Mouse (Mus musculus) layer of hippocampus, adult 18-20 months (tissue): ENCODE measurements around the gene Wscd2. TPM values are rescaled to one million over a fixed set of nuclear protein-coding genes. Genes with fewer than 3 reads are reported as not detected.
A peak's percentile ranks its signal among the peaks of the same experiment; 100 is the strongest.
"Not testable (repeated sequence)": the region's sequence is repeated elsewhere in the genome, so short reads cannot be mapped to it uniquely, and the experiment has no call there.

Source experiments
- DNase-seq, 2 experiments: peaks; one replicate each; pipeline ENCODE4 v3.0.0; 2022; ENCODE audit warnings: low spot score in 2 of 2
- total RNA-seq, 2 experiments: library from RNA; stranded (reverse); gene quantifications; 2 replicates each; pipeline ENCODE4 v1.2.3; 2021

Wscd2 gene
- total RNA-seq, 2 experiments from 2014 or later, result 81.3 to 83.7 TPM

DNA sequence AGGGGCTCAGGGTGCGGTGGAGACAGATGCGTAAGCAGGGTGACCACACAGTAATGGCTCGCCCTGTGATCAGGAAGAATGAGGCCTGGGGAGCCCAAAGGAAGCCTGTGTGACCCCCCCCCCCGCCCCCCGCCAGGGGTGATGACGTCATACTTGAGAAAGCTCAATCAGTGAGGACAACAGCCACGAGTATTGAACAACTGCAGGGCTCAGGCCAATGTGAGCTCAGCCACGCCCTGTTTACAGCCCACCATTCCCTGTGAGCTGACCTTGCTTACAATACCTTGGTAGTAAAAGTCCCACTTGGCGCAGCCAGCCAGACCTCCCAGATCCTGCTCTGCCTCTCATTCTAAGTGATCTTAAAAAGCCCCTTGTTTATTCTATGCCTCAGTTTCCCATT is 90.7 kb downstream of the Wscd2 start:
- no peak for DNase-seq

DNA sequence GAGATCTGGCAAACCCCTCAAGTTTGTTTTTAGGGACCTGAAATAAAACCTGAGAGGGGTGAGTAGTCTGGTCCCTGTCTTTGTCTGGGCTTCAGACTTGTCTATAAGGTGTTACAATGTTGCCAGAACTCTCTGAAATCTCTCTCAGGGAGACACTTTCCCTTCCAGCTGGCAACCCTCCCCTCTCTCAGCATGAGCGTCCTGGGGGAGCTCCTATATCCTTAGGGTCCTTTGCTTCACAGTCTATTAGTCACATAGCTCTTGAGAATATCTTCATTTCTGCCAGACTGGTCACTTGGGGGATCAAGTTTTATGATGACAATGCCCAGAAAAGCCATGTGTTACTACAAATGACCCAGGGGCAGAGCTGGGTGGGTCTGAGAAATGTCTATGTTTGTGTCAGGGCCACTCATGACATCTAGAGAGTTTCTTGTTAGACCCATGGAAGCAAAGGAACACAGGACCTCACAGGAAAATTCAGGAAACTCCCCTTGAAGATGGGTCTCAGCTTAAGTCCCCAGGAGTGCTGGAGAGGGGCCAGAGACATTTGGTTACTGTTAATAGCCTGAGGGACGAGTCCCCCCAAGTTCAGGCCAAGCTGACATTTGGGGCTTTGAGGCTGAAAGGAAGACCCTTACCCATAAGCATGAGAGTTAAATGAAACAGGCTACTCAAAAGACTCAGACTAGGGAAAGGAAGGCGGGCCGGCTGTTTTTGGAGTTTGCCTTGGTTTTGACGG is 93.5 kb downstream of the Wscd2 start:
- no peak for DNase-seq

DNA sequence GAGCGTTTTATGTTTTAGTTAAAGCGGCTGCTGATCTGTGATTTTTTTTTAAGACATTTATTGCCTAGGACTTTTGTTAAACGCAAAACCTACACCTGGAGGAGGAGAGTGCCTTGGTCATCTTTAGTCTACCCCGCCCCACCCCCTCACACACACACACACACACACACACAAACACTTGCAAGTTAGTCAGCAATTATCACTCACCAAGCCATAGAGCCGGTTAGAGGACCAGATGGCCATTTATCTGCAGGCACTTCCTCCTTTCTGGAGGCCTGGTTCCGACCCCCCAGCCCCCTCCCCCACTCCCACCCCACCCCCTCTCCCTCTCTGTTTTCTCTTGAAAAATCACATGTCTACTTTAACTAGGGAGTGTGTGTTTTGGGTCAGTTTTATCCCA is 94.3 kb downstream of the Wscd2 start:
- no peak for DNase-seq

DNA sequence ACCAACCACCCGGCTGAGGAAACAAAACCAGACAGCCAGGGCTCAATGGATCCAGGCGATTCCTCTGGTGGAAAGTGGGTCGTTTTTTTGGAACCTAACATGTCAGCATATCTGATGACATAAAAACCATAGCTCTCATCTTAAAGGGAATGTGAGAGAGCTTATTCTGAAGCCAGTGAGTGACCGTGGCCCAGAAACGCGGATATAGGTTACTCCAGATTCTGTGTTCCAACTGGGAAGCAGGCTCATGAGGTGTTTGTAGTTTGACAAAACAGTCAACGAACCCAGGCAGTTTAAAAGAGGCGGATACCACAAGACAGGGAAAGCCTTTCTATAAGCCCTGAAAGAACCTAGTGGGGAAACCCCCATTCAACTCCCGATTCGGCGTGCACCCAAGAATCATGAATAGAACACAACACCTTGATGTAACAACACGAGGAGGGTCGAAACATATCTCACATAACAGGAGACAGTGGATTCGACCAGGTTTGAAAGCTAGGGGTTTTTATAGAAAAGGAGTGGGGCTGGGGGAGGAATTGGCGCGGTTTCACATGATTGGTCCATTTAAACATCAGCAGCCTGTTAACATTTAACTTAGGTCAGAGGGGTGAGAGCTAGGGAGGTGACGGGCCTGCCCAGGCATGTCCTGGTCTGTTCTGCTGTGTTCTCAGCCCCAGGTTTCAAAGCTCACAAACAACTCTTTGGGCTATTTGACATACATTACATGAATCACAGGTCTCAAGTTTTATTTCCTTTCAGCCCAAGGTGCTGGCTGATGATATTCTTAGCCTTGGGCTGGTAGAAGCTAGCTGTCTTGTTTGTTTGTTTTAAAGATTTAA is 95.7 kb downstream of the Wscd2 start:
- DNase-seq, result not testable (repeated sequence)

DNA sequence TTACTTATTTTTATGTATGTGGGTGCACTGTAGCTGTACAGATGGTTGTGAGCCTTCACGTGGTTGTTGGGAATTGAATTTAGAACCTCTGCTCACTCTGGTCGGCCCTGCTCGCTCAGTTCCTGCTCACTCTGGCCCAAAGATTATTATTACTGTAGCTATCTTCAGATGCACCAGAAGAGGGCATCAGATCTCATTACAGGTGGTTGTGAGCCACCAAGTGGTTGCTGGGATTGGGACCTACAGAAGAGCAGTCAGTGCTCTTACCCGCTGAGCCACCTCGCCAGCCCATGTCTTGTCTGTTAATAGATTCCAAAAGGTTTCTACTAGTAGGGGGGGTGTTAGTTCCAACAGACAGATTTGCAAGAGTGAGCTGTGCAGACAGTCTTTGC is 96.3 kb downstream of the Wscd2 start:
- DNase-seq, result not testable (repeated sequence)

DNA sequence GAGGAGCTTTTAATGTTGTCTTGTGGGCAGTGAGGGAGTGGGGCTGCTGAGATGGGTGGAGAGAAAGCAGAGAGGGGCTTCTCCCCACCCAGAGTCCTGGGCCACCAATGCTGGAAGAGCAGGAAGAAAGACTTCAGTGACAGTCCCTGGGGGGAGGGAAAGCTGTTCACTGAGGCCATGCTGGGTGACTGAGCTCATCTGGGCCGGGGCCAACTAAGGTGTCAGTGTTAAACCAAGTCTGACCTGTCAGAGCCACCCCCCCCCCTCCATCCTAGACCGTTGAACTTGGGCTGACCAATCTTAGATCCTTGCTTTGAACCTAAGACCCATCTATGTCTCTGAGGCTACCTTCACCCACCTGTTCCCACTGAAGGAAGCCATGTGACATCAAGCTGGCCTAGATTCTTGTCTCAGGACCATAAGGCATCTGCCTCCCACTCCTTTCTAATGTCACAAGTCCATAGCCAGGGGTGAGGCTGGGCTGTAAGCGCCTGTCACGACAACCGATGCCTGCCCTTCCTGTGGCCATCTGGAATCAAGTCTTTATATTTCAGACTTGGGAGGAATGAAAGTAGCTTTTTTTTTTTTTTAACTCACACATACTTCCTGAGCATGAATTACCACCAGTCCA is 100.0 kb downstream of the Wscd2 start:
- no peak for DNase-seq

- peak in 1 of 2 experiments; percentile 55 for DNase-seq
Measured at GRCm38 (mm10) chr5:113591166-113591565, 101.0 kb downstream of the Wscd2 start.

- DNase-seq, result peak; percentile 88 to 92
Measured at GRCm38 (mm10) chr5:113591751-113592230, 101.7 kb downstream of the Wscd2 start.

DNA sequence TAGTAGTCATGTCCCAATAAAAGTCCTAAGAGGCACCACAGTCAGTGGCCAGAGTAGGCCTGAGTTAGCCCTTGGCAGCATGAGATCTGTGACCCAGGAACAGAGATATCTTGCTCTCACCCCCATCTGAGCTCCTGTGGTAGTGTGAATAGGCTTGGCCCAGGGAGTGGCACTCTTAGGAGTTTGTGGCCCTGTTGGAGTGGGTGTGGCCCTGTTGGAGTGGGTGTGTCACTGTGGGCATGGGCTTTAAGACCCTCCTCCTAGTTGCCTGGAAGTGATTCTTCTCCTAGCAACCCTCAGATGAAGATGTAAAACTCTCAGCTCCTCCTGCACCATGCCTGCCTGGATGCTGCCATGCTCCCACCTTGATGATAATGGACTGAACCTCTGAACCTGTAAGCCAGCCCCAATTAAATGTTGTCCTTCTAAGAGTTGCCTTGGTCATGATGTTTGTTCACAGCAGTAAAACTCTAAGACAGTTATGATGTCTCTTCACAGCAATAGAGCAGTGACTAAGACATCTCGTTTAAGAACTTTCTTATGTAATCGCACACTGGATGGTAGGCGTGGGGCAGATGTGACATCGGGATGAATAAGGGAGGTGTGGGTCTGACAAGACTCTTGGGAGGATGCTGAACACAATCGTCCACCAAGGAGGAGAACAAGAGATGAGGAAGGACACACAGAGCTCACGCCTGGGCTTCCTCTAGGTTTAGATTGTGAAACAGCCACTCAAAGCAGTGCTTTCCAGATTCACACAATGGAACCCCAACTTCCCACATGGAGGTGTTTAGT is 104.0 kb downstream of the Wscd2 start:
- no peak for DNase-seq

GRCm38 (mm10) chr5:113596252-113596651 is 106.1 kb downstream of the Wscd2 start:
- no peak for DNase-seq

DNA sequence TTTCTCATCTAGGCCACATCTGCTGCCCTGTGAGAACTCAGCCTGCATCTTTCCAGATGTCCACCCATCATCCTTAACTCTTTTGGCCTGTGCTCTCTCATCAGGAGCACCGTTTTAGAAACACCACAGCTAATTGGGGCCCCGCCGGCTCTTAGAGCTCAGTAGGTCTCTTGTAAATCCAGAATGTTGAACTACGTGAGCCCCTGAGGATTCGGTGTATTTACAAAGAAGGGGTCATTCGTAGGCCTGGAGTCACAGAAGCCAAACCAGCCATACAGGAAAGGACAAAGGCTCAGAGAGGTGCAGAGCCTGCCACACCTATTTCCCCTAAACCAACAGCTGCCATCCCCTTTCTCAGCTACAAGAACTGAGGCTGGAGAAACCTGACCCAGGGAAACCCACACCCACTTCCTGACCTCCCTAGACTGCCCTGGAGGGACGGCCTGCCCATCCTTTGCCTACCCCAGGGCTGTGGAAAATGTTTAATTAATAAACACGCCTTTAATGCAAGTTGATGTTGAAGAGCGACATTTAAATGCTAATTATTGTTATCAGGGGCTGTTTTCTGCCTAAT is 106.7 kb downstream of the Wscd2 start:
- no peak for DNase-seq

DNA sequence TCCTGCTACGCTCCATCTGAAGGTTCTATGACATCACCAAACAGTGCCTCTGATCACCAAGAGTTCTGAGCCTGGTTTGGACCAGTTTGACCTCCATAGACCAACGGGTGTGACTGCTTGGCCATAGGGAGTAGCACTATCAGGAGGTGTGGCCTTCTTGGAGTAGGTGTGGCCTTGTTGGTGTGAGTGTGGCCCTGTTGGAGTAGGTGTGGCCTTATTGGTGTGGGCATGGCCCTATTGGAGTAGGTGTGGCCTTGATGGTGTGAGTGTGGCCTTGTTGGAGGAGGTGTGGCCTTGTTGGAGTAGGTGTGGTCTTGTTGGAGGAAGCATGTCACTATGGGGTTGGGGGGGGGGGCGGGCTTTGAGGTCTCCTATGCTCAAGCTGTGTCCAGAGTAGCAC is 110.0 kb downstream of the Wscd2 start:
- DNase-seq, result no peak

GRCm38 (mm10) chr5:113600803-113601202 is 110.7 kb downstream of the Wscd2 start:
- no peak for DNase-seq

DNA sequence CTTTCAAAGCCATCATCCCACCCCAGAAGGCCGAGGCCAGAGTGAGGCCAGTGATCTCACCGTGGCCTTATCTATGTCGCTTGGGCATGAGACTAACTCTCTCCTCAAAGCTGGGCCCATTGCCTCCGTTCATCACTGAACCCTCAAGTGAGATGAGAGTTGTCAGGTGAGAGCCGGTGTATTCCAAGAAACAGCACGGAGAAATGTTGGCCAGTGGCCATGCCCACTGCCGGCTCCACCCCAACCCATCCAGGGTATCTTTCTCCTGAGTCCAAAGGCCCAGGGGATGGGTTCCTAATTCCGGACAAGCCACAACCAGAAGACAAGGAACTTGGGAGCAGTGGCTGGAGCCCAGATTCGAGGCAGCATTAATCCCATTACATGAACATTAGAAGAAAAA is 113.3 kb downstream of the Wscd2 start:
- DNase-seq, result no peak

- no peak for DNase-seq
Measured at GRCm38 (mm10) chr5:113604758-113605157, 114.6 kb downstream of the Wscd2 start.

- DNase-seq, result no peak
Measured at GRCm38 (mm10) chr5:113606121-113606520, 116.0 kb downstream of the Wscd2 start.

- DNase-seq, result peak in 1 of 2 experiments; percentile 23
Measured at GRCm38 (mm10) chr5:113606961-113607785, 117.0 kb downstream of the Wscd2 start.

DNA sequence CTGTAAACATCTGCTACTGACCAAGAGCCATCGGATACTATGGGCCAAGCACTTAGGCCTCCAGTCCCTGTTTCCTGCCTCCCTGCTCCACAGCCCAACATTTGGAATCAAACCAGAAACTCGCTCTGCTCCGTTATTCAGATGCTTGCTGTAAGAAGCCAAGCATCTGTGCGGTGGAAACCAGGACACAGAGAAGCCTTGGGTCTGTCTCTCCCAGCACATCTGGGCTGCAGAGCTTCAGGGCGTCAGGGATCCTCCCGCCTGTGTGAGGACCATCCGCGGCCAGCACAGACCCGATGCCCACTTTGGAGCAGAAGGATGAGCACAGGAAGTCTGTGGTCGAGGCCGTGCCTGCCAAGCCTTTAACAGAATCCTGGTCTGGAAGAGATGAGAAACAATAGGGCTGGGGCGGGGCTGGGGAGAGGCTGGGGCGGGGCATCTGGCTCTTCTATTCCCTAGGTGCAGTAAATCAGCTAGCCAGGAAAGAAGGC is 117.9 kb downstream of the Wscd2 start:
- peak in 1 of 2 experiments; percentile 42 for DNase-seq

DNA sequence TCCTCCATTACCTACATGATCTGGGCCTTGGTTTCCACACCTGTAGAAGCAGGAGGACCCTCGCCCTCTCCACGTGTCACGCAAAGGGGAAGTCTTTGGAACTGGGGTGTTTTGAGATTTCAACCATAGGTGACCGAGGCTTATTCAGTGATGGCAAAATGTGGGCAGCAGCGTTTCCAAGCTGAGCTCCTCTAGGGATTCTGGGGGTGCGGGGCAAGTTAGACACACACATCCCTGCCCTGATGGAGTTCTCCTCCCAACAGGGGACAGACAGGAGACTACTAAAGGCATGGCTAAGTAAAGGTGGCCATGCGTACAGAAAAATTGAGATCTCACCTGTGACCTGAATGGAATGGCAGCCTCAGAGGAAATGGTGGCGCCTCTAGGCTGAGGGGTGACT is 118.4 kb downstream of the Wscd2 start:
- DNase-seq, result no peak

DNA sequence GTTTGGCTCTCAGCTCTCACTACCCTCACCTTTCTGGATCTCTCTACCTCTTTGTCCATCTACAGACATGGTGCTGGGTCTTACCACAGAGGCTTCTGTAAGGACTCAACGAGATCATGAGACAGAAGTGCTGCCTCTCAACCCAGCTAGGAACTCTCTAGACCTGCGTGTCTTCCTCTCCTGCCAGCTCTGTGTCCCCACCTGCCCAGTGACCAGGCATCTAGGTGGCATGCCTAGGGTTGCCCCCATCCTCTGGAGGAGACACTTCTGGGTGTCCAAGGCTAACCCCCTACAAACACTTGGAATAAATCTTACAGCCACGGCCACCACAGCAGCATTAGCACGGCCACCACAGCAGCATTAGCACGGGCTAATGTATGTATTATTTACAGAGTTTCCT is 119.8 kb downstream of the Wscd2 start:
- DNase-seq, result no peak
